Mouse (Mus musculus) CD4-positive helper T cell, adult 2 months (primary cell): Measurements from ENCODE around the gene Ddx21.
A peak's percentile ranks its signal among the peaks of the same experiment; 100 is the strongest.
"Not testable (repeated sequence)": the region's sequence is repeated elsewhere in the genome, so short reads cannot be mapped to it uniquely, and the experiment has no call there.

Experiments used
- DNase-seq: peaks from one replicate; pipeline ENCODE4 v3.0.0-alpha.2; 2012; ENCODE audit warnings: low read depth, missing footprints, low spot score

Gene Ddx21

DNA sequence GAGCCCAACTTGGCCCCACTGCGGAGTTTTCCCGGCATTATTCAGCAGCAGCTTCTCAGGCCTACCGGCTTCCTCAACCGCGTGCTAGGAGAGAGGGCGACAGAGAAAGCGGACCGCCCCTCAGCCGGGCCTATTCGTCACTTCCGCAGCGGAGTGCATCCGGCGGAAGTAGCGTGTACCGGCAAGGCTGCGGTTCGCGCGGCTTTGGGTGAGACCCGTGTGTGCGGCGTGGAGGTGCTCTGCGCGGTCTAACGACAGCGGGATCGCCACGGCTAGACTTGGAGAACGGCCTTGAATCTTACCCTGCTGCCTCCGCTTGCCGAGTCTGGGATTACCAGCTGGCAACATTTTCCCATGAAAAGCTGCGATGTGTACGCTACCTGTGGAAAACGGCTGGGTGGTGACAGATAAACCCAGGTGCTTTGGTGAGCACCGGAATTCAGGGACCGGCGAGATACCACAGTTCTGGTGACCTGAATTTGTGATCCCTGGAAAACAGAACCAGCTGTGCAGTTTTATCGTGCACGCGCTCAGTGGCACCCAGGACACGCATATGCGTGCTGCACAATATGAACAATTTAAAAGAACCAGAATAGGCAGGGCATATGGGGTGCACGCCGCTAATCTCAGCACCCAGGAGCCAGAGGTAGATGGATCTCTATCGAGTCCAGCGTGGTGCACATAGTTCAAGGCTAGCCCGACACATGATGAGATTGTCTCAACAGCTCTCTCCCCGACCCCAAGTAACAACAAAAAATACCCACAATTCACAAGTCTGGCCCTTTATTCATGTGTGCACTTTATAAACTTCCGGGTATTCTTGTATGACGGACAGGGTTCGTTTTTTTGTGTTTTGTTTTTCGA lies at the start of gene Ddx21:
Ddx21 (minus strand) TSS at position 105 of the 864 bp plus-strand sequence.
- DNase-seq, result peak; percentile 96

DNA sequence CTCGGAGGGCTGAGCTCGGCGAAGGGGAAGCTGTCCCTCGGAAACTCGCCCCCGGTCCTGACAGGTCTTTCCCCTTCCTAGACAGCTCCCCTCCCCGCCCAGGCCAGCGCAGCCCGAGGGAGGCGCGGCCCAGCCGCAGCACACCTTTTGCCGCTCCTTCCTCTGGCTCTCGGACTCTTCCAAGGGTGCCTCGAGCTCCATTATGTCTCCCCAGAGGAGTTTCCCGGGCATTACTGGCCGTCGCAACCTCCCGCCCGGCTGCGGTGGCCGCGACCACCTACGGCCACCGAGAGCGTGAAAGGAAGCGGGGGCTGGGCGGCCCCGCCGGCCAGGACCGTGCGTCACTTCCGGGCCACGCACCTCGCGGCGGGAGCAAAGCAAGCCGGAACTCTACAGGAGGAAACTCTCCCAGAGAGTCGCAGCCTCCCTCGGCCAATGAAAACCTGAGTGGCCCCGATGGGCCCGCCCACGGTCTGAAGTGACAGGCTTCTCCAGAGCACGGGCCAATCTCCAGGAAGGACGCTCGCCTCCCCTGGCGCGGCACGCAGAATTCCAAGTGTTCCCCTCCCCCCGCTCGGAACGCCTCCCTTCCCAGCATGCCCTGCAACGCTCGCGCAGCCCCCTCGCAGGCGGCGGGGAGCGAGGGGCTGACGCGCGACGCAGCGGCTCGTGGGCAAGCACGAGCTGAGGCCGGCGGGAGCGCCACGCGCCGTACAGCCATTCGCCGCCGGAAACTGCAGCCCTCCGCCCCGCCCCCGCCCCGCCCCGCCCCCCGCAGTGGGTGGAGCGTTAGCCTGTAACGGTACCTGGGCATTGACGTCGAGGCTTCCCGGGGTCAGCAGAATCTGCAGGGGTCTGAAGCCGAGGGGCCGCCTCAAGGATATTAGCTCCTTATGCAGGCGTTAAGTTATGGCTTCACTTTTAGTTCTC lies 49.1 kb upstream of the Ddx21 start, which contains the start of gene Ddx50:
Ddx50 (minus strand) TSS at position 338 of the 930 bp plus-strand sequence.
- DNase-seq, result peak; percentile 98

DNA sequence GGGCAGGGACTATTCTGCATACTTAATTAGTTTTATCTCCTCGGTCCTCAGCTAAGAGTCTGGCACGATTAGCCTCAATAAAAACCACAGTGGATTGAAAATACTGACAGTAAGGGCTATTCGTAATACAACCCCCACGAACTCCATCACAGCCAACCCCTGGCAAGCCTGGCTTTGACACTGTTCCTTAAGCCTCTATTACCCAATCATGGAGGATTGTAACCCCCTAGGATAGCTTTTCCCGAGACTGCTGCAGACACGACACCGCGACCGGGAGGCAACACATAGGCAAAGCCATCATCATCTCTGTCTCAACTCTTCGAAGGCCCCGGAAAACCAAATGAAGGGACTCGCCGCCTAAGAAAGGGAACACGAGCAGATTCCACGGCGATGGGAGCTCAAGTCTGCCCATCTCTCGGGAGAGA lies 48.3 kb upstream of the Ddx21 start:
- no peak for DNase-seq

GRCm38 (mm10) chr10:62604161-62604560 lies 2.1 kb upstream of the Ddx21 start:
- no peak for DNase-seq

GRCm38 (mm10) chr10:62603233-62604030 lies 1.4 kb upstream of the Ddx21 start:
- DNase-seq, result peak; percentile 48

DNA sequence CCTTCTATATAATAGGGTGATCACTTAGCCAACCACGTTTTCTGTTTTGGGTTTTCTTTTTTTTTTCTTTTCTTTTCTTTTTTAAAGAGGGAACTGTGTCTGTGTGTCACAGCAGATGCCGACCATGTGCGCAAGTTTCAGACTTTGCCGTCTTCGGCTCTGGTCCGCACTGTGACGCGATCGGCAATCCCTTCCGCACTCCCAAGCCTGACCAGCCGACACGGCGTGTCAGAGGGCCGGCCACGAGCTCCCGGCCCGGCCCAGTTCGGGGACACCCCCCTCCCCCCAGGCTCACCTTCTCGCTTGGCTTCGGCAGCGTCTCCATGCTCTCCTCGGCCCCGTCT lies 276 bp downstream of the Ddx21 start:
- no peak for DNase-seq

DNA sequence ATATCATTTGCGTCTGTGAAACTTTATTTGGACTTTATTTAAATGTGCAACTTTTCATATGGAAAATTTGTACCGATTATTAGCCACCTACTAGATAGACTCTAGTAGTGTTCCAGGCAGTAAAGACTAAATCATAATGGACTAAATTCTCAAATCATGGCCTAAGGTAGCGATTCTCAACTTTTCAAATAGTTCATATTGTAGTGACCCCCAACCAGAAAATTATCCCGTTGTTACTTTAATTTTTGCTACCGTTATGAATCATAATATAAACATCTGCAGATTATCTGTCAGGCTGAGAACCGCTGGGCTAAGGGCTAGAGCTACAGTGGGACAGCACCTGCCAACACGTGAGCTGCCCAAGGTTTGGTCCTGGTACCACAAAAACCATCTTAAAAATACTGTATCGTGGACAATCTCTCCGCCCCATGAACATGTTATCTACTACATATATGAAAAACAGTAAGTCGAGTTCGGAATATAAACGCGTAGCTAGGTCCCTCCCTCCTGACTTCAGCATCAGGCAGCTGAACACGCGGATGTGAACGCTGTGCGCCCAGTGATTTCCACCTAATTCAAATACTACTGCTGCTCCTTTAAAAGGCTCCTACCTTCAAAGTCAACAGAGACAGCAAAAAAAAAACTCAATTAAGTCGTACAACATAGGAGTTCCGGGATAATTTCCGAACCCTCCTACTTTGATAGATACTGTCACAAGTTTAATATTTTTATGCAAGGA lies 859 bp downstream of the Ddx21 start:
- peak; percentile 71 for DNase-seq

DNA sequence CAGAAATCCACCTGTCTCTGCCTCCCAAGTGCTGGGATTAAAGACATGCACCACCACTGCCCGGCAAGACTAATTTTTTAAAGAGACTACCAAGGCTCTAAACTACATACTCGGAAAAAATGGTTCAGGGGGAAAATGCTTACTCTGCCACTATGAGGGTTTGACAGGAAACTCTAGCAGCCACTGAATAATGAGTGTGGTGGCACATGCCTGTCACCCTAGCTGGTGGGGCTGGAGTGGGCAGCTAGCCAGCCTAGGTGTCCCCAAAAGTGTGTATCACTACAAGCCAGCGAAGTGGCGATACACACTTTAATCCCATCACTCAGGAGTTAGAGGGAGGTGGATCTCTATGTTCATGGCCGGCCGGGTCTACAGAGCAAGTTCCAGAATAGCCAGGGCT lies 2.0 kb downstream of the Ddx21 start:
- DNase-seq, result peak; percentile 57

- not testable (repeated sequence) for DNase-seq
These were observed 2.8 kb downstream of the Ddx21 start for GRCm38 (mm10) chr10:62599311-62599710.

DNA sequence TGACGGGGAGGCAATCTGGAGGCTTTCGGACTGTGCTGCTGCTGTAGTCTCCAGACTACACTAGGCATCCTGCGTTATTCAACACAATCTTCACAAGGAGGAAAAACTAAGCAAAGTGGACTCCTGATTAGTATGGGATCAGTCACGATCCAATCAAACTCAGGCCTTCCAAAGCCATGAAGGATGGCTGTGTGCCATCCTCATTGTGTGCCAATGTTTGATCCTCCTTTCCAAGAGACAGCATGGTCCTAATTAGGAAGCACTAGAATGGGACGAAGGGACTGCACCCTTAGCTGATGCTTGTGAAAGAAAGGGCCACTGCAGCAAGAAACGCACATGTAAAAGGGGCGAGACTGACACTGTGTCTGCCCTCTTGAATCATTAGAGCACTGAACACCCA lies 9.6 kb downstream of the Ddx21 start:
- no peak for DNase-seq

GRCm38 (mm10) chr10:62590200-62590599 lies 11.9 kb downstream of the Ddx21 start:
- DNase-seq, result peak; percentile 92

DNA sequence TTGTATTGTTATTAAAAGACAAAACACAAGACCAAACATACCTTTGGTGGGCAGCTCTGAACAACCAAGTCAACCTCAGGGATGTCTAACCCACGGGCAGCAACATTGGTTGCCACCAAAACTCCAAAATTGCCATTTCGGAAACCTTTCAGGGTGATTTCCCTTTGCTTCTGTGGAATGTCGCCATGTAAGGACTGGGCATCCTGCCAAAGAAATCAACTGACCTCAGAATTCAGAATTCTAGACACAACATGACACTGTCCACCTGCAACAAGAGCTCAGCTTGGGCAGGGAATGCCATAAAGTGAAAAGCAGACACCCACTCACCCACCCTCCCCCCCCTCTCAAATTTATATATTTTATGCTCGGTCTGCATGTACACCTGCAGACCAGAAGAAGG lies 13.5 kb downstream of the Ddx21 start:
- no peak for DNase-seq

DNA sequence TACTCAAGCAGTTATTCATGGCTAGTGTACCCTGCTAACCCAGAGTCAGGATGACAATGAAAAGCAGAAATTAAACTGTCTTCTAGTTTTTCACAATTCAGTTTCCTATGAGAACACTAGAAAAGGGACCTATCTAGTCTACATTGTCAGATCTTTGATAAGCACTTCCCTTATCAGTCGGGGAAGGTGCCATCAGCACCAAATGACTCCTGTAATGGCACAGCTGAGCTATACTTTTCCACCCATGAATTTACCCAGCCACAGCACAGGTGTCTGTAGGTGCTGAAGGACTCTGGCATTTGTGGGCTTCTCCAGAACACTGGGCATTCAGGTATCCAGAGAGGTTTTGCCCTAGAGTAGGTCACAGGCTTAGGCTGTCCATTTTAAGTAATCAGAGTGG lies 18.8 kb downstream of the Ddx21 start:
- no peak for DNase-seq

DNA sequence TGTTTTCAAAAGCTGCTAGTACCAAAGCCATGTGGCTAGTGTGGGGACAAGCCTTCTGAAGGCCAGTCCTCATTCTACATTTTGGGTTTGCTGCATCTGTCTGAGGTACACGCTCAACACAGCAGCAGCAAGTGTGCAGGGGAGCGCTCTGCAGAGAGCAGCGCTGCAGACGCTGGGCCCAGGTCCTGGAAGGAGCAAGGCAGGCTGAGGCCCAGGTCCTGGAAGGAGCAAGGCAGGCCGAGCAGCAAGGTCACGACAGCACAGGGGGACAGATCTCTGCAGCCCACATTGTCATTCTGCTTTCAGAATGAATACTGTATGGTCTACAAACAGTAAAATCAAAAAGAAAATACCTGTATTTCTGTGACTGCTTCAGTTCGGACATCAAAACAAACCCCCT lies 19.4 kb downstream of the Ddx21 start:
- DNase-seq, result no peak

- no peak for DNase-seq
These were observed 19.8 kb downstream of the Ddx21 start for GRCm38 (mm10) chr10:62582263-62582662.

DNA sequence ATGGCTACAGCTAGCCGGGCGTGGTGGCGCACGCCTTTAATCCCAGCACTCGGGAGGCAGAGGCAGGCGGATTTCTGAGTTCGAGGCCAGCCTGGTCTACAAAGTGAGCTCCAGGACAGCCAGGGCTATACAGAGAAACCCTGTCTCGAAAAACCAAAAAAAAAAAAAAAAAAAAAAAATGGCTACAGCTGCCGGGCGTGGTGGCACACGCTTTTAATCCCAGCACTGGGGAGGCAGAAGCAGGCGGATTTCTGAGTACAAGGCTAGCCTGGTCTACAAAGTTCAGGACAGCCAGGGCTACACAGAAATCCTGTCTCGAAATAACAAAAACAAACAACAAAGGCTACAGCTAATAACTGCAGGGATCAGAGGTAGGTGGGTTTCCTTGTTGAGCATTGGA lies 23.0 kb downstream of the Ddx21 start:
- DNase-seq, result not testable (repeated sequence)

DNA sequence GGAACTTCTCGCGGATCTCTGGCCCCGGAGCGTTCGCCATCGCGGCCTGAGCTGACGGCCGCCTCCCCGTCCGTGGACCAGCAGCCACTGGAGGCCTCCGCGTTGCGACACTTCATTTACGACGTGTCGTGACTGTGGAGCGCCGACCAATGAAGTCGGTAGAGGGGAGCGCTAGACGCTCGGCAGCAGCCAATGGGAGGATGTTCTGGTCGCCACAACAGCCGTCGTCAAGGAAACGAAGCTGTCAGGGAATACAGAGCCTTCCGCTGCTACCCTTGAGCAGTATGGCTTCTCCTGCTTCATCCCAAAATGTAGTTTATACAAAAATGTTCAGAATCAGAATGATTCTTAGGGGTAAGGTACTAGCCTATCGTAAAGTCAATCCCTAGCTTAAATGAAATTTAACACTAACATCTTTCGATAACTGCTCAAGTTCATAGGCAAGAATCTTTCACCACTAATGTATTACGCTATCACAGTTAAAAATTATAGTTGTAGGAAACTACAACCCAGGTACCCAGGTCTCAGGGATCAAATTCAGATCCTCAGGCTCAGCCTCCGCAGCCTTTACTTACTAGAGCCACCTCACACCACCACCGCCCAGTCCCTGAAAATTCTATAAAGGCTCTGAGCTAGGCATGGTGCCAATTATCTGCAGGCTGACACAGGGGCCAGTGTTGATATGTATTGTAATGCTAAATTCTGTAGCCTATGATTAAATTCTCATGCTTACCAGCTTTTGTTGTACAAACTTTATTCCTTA lies 23.6 kb downstream of the Ddx21 start, which contains the start of gene Kif1bp:
Kif1bp (minus strand) TSS at position 120 of the 763 bp plus-strand sequence.
- DNase-seq, result peak; percentile 98

- DNase-seq, result no peak
These were observed 24.3 kb downstream of the Ddx21 start for GRCm38 (mm10) chr10:62577673-62578337.

- DNase-seq, result no peak
These were observed 27.1 kb downstream of the Ddx21 start for GRCm38 (mm10) chr10:62575001-62575400.
